Mouse (Mus musculus): ENCODE measurements around the gene Nktr.

The Nktr gene

DNA sequence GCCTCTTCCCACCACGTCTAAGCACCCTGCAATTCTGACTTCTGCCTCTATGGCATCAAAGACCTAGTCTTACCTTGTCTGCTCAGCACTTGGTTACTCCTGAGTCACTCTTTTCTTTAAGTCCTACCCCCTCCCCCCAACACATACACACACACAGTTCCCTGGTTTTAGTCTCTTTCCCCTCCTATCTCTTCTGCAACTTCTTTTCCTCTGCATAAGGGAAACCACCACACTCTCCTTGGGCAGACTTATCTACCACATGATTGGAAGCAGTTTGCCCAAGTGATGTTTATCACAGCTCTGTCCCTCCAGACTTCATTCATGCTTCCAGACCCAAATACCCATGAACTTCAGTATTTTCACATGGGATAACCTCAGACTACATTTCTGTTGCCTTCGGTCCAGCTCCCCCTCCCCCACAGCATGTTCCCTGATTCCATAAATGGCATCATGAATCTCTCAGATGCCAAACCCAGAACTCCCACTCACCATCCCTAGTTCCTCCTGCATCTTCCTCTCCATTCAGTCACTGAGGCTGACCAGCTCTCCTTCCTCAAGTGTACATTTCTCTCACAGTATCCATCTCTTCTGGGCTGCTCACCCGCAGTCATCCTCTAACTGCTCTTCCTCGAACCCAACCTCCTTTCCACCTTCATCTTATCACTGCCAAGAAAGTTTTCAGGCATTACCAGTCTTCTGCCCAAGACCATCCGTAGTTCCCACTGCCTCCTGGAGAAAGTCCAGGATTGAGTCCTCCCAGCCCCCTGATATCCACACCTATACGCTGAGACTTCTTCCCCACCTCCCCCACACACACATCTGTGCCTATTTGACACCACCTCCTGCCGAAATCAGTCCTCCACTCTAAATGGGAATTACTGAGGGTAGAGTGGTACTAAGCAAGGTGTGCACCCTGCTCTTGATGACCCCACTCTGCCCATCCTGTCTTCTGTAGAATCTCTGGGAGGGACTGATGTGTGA lies 10.2 kb upstream of the Nktr start:
- DNase-seq, result no peak

DNA sequence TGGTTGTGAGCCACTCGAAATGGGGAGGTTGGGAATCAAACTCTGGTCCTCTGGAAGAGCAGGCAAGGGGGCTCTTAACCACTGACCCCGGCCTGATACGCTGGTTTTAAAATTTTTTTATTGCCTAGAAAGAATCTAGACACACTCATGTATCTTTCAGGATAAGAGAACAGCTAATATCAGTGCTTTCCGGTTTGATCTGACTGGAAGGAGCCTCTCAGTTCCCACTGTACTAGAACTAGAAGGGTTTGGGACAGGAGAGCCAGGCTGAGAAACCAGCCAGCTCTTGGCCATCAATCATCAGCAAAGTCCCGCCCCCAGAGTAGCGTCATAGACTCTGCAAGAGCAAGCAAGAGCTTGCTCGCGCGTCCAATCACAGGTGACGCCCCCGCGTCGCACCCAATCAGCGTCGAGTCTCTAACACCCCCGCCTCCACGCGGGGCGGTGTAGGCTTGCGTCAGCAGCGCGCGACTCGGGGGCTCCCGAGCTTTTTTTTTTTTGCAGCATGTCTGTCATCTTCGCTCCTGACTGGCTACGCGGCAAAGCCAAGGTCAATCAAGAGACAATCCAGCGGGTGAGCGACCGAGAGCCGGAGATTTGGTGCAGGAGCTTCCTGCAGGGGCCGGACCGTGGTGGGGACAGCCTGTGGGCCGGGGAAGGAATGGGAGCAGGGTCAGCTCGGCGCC lies 8.9 kb upstream of the Nktr start, which contains the start of gene Ss18l2:
Gene Ss18l2, plus strand, starts transcription at position 432 of the 686 bp plus-strand sequence.
- DNase-seq, result peak; percentile 94 to 96

DNA sequence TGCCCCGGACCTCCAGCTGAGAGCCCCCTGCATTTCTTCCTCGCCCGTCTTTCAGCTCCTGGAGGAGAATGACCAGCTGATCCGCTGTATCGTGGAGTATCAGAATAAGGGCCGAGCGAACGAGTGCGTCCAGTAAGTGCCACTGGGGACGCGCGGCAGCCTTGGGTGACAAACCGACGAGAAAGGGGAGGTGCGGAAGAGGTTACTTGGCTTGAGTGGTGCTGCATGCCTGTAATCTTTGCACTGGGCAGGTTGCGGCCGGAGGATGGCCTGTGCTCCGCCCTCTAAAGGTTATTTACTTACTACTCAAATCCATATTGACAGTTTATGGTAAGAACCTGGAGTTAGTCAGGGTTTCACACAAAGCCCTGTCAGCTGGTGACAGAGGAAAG lies 8.4 kb upstream of the Nktr start:
- DNase-seq, result no peak

DNA sequence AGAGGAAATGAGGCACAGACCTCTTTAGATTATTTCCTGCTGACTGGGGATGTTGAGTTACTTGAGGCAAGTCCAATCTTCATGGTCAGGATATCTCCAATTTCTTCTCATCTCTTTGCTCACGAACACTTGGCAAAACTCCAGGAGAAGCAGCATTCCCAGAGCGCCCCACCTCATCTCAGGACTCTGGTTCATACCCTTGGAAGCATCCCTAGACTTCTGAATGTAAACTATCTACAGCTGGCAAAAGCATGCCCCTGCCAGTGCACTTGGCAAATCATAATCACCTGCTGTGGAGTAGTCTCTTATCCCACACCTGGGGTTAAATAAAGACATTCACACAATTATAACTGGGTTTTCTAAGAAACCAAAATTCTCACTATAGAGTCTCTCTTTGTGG lies 1.9 kb upstream of the Nktr start:
- no peak for DNase-seq

DNA sequence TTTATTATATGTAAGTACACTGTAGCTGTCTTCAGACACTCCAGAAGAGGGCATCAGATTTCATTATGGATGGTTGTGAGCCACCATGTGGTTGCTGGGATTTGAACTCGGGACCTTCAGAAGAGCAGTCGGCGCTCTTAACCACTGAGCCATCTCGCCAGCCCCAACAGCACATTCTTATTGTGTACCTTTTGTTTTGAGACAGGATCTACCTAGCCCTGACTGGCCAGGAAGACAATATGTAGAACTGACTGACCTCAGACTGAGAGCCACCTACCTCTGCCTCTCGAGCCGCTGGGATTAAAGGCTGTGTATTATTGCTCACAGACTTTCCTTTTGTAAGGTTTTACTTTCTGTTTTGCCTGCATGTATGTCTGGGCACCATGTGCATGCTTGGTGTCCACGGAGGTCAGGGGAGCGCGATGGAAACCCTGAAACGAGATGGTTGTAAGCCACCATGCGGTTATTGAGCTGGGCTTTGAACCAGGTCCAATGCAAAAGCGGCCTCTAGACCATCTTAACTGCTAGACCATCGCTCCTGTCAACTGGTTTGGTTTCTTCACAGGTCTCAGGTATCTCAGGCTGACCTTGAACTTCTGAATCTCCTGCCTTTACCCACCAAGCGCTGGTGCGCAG lies 781 bp upstream of the Nktr start:
- DNase-seq, result no peak

DNA sequence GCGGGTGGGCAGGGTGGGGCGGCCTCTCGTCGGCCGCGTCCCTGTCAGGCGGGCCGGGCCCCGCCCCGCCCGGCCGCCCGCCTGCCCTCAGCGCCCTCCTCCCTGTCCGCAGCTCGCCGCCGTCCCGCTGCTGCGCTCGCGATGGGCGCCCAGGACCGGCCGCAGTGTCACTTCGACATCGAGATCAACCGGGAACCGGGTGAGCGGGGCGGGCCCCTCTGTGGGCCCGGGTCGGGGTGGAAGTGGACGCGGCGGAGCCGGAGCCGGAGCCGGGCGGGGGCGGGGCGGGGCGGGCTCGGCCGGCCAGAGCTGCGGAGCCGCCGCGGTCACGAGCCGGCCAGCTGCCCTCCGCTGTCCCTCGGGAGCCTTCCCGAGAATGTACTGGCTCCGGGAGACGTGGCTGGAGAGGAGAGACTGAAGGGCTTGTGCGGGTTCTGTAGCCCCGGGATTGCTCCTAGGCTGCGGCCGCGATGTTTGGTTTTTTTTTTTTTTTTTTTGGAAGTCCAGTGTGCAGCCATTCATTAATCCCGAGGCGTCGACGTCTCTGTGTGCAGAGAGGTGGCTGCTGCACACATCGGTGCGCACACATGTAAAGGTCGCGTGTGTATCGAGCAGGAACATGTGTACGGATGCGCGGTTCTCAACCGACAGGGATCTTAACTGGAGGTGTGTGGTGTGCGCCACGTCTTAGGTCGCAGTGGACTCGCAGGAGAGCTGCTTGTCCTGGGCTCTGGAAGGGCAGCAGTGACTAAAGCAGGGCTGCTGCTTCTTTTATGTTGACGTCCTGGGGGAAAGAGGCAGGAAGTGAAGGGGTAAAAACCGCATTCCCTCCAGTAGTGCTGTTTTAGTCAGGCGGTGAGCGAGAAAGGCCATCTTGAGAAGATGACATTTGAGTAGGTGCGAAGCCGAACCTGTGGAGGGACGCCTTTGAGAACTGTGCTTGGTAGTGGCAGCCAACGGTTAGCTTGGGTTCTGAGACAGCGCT lies 670 bp downstream of the Nktr start:
- DNase-seq, result peak in 1 of 2 experiments; percentile 19

DNA sequence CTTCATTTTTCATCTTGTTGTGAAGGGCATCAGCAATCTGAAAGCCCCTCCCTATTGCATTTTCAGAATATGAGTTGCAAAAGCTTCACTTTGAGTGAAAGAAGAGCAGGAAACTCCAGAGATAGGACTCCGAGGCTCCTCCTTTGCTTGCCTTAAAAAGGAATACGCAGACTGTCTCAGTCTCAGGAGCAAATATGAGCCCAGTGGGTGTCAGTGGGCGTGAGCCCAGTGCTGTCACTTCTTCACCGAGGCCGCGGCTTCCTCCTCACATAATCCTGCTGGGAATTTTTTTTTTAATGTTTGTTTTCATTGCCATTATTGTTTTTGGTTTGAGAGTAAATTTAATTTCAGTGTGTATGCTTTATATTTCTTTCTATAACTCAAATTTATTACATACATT lies 21.5 kb downstream of the Nktr start:
- no peak for DNase-seq

DNA sequence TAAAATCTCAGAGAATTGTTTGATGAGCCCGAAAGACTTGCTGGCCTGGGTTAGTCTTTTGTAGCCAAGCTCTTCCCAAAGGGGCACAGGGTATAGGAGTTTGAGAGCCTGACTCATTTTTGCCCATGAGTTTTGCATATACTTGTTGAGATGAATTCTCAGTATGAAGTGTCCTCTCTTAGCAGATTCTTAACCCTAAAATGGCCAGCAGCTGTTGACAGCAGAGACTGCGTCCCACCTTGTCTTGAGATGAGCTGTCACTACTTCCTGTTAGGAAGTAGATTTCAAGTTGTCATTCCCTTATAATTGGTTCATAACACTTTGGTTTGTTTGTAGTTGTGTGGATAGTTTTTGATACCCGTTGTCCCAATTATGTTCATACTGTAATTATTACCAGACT lies 22.2 kb downstream of the Nktr start:
- DNase-seq, result no peak

DNA sequence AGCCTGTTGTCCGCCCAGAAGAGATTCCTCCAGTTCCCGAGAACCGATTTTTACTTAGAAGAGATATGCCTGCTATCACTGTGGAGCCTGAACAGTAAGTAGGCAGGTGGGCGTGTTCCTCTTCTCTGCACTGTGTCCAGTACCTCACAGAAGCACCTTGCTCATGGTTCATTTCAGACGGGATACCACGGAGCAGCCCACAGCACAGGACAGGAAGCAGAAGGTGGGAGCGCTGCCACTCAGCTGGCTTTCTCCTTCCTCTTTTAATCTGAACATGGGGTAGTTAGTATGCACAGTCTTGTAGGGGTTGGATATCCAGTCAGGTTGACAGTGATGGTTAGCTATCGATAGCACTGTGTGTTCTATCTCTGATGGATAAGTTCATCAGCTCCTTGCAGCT lies 25.1 kb downstream of the Nktr start:
- no peak for DNase-seq

DNA sequence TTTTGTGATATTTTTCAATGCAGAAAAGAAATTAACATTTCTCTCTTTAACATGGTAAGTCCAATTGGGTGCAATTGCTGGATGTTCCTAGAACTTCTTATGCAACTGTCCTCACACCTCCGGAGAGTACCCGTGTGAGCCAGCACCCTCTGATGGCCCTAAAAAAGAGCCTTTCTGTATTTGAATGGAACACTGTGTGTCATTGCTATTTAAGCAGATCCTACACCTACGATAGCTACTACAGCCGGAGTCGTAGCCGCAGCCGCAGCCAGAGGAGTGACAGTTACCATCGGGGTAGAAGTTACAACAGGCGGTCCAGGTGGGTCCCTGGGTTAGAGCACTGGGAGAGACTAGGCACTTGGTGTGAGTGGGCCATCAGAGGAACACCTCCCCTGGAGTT lies 33.8 kb downstream of the Nktr start:
- no peak for DNase-seq

DNA sequence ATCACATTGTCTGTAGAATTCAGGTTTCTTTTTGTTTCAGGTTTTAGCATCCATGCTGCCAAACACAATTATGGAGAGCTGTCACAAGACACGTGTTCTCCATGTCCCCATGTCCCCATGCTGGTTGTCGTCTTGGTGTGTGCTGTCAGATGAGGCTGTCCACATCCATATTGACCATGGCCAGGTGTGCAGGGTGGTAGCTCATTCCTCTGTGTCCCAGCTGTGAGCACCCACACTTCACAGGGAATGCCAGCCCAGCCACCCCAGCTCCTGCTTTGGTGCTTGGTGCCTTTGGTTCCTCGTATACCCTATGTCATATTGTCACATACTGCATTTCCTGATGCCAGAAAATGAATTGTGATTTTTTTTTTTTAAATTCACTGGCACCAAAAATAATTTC lies 35.7 kb downstream of the Nktr start:
- no peak for DNase-seq

DNA sequence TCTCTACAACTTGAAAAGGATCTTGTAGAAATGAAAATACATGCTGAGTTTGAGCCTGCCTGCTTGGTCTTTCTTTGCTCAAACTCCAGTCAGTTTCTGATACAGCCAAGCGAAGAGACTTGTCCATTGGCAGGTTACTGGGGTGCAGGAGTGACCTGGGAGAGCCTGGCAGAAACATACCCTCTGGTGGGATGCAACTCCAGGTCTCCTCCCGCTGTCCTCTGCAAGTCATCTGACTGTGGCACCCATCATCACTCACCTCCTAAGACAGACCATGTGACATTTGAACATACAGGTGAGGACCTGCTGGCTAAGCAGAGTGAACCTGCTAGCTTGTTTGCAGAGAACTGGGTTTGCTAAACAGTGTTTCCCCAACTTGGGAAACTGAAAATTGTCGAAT lies 37.8 kb downstream of the Nktr start:
- DNase-seq, result no peak

DNA sequence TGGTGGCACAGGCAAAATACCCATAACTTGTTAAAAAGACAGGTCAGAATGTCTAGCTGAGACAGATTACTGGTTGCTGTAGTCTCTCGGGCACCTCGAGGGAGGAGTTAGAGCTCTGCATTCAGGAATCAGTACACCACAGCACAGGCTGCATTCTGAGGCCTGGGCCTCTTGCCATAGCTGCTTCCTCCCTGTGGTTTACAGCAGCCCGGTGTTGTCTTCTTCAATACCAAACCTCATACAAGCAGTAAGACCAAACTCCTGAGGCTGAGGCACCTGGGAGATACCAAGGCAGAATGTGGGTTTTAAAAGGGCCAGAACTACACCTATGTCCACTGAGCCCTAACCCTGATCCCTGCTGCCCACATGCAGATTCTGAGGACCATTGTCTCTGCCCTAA lies 38.5 kb downstream of the Nktr start:
- DNase-seq, result no peak

DNA sequence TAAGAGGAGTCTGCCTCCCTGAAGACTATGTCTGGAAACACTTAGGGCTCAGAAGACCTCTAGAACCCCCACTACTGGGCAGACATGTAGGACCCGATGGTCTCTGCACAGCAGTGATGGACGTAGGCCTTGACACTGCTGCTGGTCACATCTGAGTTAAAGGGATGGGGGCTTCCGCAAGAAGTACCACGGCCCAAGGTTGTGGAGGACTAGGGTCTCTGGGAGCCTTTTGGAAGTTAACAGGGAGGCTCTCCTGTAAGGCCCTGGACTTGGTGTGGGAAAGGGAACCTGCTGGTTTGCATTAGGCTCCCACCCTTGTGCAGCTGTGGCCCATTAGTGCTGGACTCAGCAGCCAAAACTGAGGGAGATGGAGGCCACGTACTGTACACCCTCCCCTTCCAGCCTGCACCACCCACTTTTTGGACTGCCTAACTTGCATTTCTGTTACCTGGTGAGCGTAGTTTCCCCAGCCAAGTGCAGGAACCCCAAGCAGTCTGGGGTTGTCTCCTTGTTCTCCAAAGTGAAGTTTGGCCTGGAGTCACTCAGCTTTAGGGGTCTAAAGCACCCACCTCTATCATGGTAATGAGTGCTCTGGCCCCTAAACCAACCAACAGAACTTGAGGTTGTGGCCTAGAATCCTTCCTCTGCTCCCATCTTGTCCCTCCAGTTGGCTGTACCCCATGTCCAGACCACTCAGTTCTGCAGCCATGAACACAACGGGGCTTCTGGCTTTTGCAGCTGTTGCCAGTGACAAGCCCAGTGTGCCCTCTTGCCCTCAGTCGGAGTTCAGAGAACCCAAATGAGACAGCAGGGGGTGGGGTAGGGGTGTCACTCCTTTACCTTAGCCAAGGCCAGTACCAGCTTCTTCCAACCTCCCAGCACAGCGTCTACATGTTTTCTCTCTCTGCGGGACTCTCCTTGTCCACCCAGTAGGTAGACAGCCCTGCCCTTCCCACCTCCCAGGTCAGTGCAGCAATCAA lies 39.2 kb downstream of the Nktr start:
- no peak for DNase-seq

DNA sequence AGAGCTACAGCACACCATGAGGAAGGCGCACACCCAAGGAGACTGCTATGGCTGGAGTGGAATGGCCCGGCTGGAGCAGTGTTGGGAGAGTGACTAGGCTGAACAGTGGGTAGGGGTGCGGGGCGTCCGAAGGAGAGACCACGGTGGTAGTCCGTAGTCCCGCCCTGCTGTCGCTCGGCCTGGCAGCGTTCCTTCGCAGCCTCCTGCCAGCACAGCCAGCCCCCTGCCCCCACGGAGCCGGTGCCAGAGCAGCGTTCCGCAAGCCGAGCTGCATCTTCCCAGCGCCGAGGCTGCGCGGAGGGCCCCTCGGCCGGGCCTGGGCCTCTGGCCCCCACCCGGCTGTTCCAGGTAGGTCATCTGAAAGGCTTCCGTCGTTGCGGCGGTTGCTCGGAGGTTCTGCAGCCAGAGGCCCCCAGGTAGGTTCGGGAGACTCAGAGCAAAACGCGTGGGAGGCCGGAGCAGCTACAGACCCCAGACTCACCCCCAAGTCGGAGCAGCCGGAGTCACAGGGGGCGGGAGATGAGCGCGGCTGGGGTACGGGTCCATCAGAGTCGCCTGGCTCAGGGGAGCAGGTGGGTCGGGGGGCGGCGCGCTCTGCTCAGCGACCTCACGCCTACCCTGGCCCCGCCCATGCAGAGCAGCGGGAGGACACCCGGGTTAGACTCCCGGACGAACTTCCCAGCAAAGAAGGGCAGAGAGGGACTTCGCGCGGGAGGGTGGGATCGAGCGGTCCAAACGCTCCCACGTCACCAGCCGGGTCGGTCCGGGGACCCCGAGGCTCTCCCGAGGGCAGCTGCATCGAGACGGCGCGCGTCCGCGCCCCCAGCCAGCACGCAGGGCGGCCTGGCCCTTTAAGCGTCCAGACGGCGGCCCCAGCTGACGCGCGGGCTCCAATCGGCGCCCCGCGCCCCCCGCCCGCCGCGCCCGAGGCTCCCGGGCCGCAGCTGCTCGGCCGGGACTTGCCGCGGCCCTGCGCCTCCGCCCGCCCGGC lies 40.4 kb downstream of the Nktr start, which contains the start of gene Zfp651:
Gene Zfp651, plus strand, starts transcription at position 240 of the 991 bp plus-strand sequence.
- DNase-seq, result peak in 1 of 2 experiments; percentile 11

DNA sequence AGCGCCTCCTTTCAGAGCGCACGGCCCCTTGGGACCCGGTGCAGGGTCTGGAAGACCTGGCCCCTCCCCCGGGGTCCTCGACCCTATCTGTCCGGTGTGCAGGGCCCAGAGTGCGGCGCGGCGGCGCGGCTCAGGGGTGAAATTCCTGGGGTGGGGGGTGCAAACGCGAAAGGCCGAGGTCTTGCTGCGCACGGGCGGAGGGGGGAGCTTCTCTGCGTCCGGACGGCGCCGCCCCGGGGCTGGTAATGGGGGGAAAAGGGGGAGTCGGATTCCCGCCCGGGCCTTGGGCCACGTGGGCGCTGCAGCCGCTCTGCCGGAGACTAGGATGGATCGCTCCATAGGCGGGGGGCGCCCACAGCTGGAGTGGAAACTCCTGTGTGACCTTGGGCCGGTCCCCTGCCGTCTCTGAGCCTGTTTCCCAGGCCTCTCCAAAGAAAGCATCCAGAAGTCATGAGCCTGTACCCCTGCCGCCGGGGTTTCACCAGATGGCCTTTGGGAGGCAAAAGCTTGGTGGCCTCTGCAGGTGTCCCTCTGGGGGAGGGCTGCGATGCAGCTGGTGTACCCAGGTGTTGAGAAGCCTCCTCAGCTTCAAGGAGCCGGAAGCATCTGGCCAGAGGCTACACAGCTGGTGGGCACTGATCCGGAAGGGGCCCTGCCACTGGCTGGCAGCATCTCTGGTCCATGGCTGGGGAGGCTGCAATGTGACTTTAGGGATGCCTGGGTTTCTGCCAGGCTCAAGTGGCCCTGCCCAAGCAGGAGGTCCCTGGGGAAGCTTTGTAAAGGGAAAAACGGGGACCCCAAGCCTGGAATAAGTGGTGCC lies 41.5 kb downstream of the Nktr start:
- DNase-seq, result no peak

DNA sequence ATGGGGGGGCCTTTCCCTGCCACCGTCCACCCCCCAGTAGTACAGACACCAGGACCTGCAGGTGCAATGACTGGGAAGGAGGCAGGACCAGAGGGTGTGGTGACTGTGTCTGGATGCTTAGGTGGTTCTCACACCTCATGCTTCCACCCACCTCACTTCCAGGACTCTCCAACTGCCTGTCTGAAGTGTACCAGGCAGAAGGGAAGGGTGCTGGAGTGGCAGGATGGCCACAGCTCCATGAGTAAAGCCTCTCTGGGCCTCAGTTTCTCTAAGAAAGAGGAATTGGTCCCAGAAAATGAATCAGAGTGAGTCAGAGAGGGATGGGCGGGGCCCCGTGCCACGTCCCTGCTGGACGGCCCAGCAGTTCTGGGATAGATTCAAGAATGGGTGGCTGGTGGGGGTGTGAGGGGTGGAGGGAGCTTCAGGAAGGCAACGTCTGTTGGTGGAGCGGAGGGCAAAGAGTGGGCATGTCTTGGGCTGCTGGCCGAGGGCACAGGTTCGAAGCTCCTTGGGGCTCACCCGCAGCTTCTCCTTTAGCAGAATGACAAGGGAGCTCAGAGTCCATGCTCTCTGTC lies 42.2 kb downstream of the Nktr start:
- DNase-seq, result no peak

DNA sequence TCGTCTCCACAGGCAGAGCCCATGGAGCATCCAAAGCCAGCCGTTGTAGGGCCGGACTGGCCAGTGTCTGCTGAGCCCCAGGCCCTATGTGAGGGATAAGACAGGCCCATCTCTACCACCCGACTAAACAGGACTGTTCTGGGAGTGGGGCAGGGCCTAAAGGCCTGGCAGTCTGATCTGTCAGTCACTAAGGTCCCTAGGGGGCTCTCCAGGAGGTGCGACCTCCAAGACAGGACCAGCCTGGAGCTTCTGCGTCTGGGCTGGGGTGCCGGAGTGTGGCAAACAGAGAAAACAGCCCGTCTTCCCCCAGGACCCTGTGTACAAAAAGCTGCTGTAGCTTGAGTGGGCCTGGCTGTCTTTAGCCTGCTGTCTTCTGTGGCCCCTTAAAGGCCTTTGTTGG lies 42.8 kb downstream of the Nktr start:
- DNase-seq, result no peak
